Mouse (Mus musculus) kidney, adult 18-20 months (tissue): ENCODE results near the gene Dnaja2.
A peak's percentile ranks its signal among the peaks of the same experiment; 100 is the strongest.

Experiments used
- DNase-seq: peaks from one replicate; pipeline ENCODE4 v3.0.0; 2021

The Dnaja2 gene

DNA sequence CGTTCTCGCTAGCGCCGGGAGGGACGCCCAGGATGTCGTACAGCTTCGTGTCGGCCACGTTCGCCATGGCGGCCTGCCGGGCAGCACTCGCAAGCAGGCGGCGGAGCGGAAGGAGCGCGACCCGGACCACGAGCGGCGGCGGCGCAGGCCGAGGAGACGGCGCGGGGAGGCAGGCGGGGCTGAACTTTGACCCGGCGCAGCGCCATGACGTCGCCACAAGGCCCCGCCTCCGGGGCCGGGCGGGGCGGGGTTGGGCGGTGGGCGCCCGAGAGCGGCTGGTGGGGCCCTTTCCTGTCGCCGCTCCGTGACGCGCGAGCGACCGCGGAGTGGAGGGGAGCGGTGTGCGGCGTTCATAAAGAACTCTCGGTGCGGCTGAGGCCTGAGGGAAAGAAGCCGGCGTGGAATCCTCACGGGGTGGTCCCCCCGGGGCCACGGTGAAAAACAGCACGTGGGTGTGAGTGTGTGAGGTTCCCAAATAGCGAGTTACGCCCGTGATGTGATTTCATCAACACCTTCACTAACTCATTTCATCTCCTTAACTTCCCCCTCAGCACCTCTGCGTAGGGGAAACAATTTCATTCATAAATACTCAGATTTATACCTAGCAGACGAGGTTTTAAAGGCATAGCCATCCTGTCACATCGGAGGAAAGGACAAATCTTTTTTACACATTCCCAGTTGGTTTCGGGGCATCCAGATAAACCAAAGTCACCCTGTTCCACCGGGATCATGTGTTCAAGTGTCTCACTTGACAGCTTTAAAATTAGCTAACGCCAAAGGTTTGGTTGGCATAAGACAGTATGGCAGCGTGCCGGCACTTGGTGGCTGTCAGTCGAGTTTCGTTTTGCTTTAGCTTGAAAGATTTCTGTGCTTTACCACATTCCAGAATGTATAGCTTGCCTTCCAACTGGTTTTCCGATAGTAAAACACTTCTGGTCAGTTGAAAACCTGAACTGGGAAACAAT is at the start of gene Dnaja2:
Dnaja2 (minus strand) TSS at position 164 of the 965 bp plus-strand sequence.
- DNase-seq: peak; percentile 93

DNA sequence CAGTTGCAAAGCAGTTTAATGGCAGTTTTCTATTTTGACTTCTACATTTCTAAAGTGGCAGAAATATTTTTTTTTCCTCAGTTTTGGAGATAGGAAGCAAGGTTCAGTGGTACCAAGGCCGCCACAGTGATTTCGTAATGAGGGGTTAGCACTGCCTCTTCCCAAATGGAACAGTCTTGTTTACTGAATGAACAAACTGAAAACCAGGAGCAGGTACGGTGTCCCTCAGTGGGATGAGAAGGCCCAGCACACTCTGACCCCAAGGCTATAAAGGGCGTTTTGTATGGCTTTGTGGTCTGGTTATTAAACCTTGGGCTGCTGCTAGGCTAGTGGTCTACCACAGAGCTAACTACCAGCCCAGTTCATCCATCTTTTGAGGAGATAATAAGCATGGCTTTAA is 49.1 kb upstream of the Dnaja2 start:
- DNase-seq: no peak

DNA sequence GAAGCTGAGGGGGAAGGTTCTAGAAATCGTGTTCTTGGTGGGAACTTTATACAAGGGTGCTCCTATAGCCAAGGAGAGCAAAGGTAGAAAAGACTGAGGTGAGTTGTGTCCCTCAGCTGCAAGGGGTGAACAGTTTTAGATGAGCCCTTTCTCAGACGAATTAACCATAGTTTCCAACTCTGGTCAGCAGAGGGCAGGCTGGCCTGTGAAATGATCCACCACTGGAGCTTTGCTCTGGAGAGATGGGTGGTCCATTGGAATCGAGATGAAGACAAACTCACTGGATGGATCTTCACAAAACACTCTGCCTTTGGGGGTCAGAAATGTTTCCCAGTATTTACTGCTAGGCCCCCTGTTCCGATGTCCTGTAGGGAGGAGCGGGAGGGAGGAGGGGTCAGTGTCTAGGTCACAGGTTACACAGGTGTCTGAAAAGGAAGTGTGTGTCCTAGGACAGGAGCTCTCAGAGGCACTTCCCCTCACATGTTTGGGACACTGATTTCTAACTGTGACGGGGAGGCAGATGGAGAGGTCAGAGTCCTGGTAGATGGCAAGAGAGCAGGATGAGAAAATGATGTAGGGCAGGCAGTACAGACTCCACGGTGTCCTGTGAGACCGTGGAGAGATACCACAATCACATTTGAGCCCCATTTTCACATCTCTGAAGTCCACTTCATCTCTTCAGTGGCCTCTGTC is 48.2 kb upstream of the Dnaja2 start:
- DNase-seq: peak; percentile 65

DNA sequence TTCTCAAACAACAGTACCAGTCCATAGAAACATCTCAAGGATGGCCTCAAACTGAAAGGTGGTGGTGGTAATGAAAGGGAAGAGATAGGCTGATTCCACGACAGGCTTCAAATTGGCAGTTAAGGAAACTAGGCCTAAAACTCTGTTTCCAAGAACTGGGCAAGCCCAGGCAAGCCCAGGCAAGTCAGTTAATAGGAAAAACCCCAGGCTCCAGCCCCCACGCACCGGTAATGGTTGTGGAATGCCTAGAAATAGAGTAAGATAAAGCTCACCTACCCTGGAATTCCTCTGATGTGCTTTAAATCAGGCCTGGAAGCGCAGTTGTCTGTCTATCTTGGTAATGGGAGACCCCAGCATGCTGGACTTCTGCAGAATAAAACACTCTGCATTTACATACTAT is 47.6 kb upstream of the Dnaja2 start:
- DNase-seq: no peak

DNA sequence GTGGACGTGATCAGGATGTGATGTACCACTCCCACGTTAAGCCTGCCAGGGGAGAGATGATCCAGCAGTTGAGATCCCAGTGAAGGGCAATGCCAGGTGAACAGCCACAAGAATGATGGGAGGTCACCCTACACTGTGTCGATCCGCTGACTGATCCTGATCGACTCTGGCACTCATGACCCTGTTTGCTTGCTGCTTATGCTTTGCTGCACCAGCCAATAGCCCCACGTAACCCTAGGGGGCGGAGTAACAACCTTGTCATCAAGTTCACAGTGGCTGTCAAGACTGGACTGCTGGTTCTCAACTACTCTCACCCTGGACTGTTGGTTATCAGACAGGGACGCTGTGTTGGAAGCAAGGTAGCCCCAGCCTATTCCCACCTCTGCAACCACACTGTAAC is 46.6 kb upstream of the Dnaja2 start:
- DNase-seq: no peak

DNA sequence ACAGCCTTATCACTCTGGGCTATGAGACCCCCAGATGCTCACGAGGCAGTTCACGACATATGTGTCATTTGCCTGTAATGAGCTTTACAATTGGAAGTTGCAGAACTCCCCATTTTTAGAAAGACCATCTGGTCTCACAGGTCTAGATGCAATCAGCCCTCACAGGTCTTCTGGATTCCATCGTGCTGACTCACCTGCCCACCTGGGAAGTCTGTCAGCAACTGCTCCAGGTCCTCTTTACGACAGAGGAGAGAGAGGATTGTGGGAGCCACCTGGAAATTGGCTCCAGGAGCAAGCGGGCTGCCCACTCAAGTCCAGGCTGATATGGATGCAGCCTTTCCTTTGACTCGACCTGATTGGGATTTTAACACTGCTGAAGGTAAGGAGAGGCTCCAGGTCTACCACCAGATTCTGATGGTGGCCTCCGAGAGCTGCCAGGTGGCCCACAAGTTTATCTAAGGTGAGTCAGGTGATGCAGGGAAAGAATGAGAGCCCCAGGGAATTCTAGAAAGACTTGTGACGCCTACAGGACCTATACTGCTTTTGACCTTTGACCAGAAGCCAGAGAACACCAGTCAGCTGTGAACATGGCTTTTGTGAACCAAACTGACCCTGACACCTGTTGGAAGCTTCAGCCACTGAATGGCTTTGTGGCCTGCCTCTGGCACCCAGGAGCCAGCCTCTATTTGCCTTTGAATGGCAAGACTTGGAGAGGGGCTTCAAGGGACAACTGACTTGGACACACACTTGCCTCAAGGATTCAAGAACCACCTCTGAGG is 42.5 kb upstream of the Dnaja2 start:
- no peak for DNase-seq

DNA sequence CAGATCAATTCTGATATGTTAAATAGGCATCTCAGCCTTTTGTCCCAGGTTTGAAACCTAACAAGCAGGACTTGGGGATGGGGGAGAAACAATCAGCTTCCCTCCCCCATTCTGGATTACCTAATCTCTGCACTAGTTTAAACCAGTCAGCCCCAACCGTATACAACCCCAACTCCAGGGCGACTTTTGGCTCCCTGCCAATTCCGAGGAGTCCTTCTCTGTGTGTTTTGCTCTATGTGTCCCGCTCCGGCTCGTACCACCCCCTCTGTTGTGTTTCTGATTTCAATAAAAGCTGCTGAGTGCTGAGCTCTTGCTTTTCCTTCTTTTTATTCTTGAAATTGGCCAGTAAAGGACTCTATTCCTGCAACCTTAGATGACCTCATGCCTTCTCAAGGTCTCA is 40.2 kb upstream of the Dnaja2 start:
- DNase-seq: peak; percentile 42

DNA sequence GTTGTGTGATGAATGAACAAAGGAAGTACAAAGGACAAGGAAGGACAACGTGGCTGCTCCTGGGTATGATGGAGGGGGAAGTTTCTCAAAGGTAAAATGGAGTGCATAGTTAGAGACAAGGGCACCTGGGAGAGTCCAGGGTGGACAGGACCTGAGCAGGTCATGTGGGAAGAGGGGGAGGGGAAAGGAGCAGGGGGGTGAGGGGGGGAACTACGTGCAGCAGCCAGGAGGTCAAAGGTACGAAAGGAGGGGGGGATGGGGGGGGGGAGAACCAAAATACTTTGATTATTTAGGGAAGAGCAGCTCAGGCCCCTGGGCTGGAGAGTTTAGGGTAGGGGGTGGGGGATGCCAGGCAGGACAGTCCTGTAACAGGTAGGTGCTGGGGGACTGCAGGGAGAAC is 39.8 kb upstream of the Dnaja2 start:
- no peak for DNase-seq

DNA sequence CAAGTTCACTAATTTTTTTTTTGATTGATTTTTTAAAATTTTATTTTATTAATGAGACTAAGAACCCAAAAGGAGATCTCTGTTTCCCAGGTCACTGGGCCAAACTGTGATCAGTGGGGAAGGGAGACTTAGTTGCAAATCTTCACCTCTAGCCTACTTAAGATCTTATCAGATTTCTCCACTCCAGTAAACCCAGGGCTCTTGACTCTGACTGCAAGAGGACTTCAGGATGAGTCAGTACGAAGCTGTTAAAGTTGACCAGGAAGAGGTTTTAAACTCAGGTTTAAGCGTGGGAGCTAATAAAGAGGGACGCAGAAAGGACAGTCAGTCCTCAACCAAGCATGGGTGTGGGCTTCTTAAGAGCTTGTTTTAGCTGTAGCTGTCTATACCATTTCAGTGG is 38.2 kb upstream of the Dnaja2 start:
- no peak for DNase-seq

DNA sequence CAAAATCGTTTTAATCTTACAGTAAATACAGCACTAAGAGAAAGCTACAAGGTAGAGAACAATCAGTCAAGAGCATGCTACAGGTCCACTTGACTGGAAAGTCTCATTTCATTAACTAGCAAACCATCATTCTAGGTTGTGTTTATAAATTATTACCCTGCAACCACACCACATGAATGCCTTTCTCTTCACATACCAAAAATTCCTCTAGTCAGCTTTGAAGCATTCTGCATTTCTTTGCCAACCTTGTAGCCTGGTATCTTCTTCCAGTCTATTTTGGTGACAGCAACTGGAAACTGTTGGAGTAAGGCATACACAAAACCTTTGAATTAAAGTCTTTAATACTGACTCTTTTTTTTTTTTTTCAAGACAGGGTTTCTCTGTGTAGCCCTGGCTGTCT is 36.4 kb upstream of the Dnaja2 start:
- no peak for DNase-seq

DNA sequence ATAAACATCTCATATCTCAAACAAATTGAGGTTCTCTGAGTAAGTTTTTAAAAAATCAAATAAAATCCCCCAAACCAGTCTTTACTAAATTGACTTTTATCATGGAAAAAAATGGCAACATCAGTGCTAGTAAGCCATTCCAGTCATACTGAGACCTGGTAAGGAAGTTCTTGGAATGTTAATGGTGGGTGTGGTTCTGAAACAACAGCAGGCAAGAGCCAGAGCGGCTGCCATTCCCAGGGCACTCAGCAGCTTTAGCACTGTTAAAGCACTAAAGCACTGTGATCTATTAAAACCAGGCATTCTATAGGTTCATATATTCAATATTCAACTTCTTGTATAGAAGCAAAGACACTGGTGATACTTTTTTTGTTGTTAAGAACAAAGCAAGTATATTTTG is 35.1 kb upstream of the Dnaja2 start:
- DNase-seq: no peak

DNA sequence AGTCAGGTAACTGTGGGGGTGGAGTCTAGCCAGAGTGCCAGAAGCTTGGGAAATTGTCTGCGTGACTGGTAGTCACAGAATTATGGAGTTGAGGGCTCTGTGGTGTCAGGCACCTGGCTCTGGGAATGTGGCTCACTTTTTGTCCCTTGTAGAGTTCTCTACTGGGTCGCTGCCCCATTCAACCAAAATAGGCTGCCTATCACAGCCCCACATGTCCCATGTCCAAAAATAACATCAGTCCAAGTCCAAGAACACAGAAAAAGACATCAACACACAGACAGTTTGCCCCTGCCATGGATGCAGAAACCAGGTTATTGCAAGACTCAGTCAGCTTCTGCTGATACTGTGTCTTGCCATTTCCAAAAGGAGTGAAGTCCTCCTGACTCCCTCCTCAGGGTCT is 33.5 kb upstream of the Dnaja2 start:
- DNase-seq: no peak

DNA sequence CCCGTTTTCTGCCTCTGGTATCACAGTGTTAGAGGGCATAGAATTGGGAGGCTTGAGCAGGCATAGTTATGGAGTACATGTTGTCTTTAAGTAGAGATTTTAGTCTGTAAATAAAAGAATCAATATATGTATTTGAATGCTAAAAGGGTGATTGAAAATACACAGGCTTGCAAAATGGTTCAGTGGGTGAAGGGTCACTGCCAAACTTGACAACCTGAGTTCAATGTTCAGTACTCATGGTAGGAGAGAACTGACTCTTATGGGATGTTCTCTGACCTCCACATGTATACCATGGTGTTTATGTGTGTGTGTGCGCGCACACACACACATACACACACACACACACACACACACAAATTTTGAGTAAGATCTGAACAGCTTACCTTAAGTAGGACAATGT is 22.5 kb upstream of the Dnaja2 start:
- DNase-seq: no peak

DNA sequence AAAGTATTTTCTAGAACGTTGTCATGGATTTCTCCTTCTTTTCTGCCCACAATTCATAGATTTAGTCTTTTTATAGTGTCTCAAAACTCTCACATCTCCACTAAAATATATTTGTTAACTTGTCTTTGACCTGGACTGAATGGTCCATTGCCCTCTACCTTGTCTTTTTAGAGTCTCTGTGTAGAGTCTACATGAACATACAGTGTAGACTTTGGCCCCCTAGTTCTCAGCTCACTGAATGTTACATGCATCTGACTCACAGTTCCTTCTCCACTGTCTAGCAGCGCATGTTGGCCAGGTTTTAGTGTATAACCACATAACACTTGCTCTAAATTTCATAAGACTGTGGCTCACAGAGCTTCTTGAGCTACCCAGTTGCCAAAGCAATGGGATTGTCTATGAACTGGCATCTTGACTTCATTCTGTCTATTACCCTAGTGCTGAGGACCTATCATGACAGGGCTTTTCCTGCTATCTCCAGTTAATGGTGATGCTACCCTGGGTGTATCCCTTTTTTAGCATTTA is 18.9 kb upstream of the Dnaja2 start:
- peak; percentile 11 for DNase-seq

DNA sequence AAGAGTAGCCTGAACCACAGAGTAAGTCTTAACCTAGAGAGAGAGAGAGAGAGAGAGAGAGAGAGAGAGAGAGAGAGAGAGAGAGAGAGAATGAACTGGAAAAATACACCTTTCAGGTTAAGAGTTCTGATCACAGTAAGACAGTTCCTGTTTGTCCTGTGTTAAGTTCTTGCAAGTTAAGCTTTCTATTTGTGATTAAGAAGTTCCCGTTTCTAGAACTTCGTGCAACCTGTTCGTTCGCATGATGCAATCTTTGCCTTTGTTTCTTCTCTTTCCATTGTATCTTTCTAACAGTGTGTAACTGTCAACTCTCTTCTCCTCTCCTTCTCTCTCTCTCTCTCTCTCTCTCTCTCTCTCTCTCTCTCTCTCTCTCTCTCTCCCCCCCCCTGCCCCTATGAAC is 15.3 kb upstream of the Dnaja2 start:
- no peak for DNase-seq

DNA sequence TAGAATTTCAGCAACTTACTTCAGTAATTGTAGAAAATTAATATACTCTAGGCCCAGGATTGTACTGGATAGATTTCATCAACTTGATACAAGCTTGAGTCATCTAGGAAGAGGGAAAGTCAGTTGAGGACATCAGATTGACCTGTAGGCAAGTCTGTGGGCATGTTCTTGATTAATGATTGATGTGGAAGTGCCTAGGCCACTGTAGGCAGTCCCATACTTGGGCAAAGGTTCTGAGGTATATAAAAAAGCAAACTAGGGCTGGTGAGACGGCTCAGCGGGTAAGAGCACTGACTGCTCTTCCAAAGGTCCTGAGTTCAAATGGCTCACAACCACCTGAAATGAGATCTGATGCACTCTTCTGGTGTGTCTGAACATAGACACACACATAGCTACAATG is 12.7 kb upstream of the Dnaja2 start:
- DNase-seq: peak; percentile 25

DNA sequence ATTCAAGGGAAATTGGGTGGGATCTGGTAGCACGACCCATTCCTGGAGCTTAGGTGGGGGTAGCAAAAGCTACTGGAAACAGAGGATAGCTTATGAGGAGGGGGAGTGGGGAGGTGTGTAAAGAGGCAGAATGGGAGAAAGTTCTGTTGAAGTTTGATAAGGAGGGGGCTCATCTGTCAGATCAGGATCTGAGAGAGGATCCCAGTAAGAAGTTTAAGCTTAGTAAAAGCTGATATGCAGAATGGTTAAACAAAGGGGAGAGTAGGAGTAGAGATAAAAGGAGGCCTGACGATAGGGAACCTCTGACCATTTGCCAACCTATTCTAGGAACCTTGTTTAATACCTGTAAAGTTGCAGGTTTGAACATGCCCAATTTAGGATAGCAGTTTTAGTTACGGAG is 10.0 kb upstream of the Dnaja2 start:
- no peak for DNase-seq

DNA sequence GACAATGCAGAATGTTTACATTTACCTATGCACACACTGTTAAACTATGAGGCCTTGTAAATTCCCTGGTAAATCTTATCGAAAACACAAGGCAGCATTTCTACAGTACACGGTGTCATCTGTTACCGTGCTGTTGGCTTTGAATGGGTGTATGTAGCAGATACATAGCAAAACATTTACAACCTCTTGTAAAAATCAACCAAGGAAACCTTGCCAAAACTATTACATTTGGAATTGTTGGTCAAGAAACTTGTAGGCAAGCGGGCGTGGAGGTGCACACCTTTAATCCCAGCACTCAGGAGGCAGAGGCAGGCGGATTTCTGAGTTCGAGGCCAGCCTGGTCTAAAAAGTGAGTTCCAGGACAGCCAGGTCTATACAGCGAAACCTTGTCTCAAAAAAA is 8.2 kb upstream of the Dnaja2 start:
- no peak for DNase-seq

DNA sequence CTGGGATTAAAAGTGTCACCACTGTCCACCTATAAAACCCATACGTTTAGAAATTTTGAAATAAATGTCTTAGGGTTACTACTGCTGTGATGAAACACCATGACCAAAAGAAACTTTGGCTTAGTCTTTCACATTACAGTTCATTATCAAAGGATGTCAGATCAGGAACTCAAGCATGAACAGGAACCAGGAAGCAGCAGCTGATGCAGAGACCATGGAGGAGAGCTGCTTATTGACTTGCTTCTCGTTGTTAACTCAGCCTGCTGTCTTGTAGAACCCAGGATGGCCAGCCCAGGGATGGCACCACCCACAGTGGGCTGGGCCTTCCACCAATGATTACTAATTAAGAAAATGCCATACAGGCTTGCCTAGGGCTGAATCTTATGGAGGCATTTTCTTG is 4.8 kb upstream of the Dnaja2 start:
- no peak for DNase-seq

DNA sequence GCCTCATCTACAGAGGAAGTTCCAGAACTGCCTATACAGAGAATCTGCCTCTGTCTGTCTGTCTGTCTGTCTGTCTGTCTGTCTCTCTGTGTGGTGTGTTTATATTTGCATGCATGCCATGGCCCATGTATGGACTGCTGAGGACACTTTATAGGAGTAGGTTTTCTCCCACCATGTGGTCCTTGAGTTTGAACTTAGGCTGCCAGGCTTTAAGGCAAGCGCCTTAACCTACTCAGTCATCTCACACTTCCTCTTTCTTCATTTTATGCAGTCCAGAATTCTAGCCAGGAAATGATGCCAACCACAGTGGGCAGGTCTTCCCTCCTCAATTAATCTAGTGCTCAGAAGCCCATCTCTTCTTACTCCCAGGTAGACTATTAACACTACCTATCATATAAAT is 4.1 kb upstream of the Dnaja2 start:
- DNase-seq: no peak

DNA sequence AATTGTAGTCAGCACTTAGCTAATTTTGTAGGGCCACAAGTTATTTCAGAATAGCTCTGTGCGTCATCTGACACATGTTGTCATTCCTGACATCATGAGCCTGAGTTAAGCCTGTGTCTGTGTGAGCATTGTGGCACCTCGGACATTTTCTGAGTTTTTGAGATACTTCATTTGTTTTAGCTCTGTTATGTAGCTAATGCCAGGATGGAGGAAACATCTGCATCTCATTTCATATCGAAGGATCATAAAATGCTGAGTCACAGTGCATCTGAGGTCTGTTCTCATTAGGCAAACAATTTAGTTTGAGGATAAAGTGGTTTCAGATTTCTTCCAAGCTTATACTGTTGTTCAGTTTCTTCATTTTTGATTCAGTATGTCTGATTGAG is 2.5 kb upstream of the Dnaja2 start:
- DNase-seq: no peak

DNA sequence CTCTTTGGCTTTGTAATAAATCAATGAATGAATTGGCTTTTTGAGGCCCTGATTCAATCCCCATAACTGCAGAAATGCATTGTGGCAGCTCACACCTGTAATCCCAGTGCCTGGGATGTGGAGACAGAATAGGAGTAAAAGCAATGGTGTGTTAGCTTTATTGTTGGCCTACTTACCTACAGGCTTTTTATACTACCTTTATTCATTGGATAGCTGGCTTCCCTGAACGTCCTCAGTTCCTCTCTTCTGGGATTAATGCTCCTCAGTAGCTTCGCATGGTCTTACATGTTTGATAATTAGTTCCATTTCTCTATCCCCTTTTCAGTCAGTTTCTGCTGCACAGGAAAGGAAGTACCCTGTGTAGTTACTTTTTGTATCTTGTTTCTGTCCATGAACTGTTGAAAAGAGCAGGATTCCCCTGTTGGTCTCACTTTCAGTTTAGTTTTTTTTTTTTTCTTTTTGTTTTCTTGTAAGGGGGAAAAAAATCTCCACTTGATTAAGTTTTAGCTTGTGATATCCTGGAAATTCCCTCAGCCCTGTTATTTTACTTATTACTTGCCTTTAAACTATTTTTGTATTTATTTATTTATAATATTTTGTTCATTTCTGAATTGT is 1.9 kb upstream of the Dnaja2 start:
- DNase-seq: no peak
